Mouse (Mus musculus): Measurements from ENCODE around the gene Gm10570. TPM values are rescaled to one million over a fixed set of nuclear protein-coding genes. Genes with fewer than 3 reads are reported as not detected.
A peak's percentile ranks its signal among the peaks of the same experiment; 100 is the strongest.

The Gm10570 gene
- polyA plus RNA-seq, 1 experiment from 2014 or later = not detected

DNA sequence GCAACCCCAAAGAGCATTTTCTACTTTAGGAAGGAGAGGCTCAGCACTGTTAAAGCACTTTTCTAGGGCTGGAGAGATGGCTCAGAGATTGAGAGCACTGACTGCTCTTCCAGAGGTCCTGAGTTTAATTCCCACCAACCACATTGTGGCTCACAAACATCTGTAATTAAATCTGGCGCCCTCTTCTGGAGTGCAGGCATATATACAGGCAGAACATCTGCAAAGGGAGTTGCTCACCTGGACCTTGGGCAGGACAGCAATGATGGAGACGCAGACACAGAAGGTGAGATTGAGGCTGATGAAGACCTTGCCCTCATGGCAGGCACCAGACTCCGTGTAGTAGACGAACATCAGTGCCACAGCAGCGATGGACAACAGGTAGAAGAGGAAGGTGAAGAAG lies 48.1 kb downstream of the Gm10570 start:
- no peak for ATAC-seq
- no peak overlapping the region for H3K4me2 ChIP-seq (ENCODE audit: low read depth, low read length)
- no peak for DNase-seq
- no peaks in the 10 kb centered on the region for H3K4me1 ChIP-seq (ENCODE audit: insufficient read depth)
- no peak overlapping the region for H3K9ac ChIP-seq (replicated peaks)
- no peaks in the 10 kb centered on the region for H3K9me3 ChIP-seq (ENCODE audit: low read length)
- TF ChIP-seq EP300 (IDR thresholded peaks at IDR 0.05; ENCODE audit: low read depth) = no peak
- peak; percentile 60 for TF ChIP-seq CTCF (IDR thresholded peaks at IDR 0.05; ENCODE audit: low read depth)
- H3K36me3 ChIP-seq (replicated peaks; ENCODE audit: insufficient read depth, low read length) = no peaks in the 10 kb centered on the region
- no peak overlapping the region for H3K4me3 ChIP-seq (ENCODE audit: low read depth, low read length)
- 24% methylated on average over 5 of the region's 5 CpGs for WGBS (ENCODE audit: insufficient replicate concordance)
- H3K27ac ChIP-seq (ENCODE audit: low read depth) = no peak overlapping the region
- peaks cover 12% of the 10 kb centered on the region; the same call in 1 of the 2 replicates for H3K27me3 ChIP-seq (ENCODE audit: insufficient read depth, low read length)

Other genes starting within 250 kb of the Gm10570 start
- 25.0 and 26.0 TPM in 2 replicates for gene Pef1, start 206.1 kb downstream of the Gm10570 start, polyA plus RNA-seq (2015; fragmentation: Nextera tagmentation; extraction: Ambion mirVana)
- not detected in 2 replicates for gene Hcrtr1, start 169.3 kb downstream of the Gm10570 start, polyA plus RNA-seq (2015; fragmentation: Nextera tagmentation; extraction: Ambion mirVana)
- 22.6 and 22.9 TPM in 2 replicates for gene Tinagl1, start 133.6 kb downstream of the Gm10570 start, polyA plus RNA-seq (2015; fragmentation: Nextera tagmentation; extraction: Ambion mirVana)
- not detected in 2 replicates for gene Gm853, start 86.3 kb downstream of the Gm10570 start, polyA plus RNA-seq (2015; fragmentation: Nextera tagmentation; extraction: Ambion mirVana)
- 3.4 and 4.4 TPM in 2 replicates for gene Serinc2, start 29.5 kb downstream of the Gm10570 start, polyA plus RNA-seq (2015; fragmentation: Nextera tagmentation; extraction: Ambion mirVana)
- 1.3 and 26.0 TPM in 2 replicates for gene Fabp3, start 79 bp downstream of the Gm10570 start, polyA plus RNA-seq (2015; fragmentation: Nextera tagmentation; extraction: Ambion mirVana)
- gene Zcchc17, start 51.3 kb upstream of the Gm10570 start, polyA plus RNA-seq (2015; fragmentation: Nextera tagmentation; extraction: Ambion mirVana) = 26.3 and 27.5 TPM in 2 replicates
- gene Snrnp40, start 51.5 kb upstream of the Gm10570 start, polyA plus RNA-seq (2015; fragmentation: Nextera tagmentation; extraction: Ambion mirVana) = 37.7 and 39.9 TPM in 2 replicates